Mouse (Mus musculus): ENCODE measurements at regions not wholly inside any gene's neighbourhood (a gene's known extent, or its start where the extent isn't known, plus 50 kb on each side); places are given as distances from the start of the nearest gene placed in this dataset.

DNA sequence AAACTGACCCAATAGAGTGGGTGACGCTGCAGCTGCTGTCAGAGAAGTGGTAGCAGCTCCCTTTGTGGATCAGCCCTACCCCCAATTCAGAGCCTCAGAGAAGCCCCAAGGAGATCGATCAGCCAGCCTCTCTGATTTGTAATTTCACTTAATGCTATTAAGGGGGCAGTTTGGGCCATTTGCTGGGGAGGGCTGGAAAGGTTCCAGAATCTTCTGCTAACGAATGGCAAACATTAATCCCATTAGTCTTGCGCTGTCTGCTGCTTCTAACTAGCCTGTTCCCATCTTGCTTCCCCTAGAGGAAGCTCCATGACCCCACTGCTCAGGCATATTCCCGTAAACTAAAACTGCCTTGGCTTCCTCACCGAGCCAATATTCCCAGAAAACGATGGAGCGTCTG lies 59.9 kb upstream of the Lrrn2 start:
- DNase-seq: no peak

DNA sequence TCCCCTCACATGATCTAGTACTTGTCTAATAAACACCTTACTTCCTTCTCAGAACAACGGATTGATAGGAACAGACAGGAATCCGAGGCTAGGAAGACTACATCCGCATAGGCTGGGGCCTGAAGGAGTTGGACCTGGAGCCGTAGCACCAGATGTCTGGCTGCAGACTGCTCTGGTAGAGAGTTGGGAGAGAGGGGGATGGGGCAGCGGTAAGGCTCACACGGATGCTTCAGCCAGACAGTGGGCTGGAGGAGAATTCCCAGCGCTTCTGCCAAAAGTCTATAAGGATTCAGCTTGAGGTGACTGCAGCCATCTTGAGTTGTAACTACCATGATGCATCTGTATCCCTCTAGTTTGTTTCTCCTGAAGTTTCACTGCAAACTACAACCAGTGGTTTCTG lies 61.8 kb upstream of the Lrrn2 start:
- no peak for DNase-seq

DNA sequence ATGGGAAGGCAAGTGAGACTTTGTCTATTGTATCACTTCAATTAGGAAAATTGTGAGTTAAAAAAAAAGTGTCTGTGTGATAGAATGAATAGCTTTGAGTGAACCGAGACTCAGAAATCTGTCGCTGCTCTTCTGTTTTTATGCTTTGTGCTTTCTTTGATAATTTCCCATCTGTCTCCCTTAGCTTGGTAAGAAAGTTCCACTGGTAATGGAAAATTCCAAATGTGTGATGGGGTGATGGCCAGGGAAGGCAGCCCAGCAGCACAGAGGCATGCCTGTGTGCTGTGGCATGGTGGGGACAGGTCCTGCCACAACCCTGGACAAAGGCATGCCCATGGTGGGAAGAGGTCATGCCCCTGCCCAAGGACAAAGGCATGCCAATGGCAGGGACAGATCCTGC lies 62.7 kb upstream of the Lrrn2 start:
- no peak for DNase-seq

DNA sequence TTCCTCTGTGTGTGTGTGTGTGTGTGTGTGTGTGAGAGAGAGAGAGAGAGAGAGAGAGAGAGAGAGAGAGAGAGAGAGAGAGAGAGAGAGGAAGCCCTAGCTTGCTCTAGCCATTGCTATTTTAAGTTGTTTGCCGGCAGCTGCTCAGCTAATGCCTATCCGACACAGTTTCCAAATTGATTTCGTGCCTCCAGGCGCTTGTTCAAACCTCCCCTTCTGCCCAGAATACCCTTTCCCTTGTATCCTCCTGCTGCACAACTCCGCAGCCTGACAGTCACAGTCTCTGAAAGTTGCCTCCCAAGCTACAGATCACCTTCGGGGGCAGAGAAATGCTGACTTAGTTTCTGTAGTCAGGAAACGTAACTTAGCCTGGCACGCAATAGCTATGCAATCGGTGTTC lies 63.9 kb upstream of the Nfasc start:
- DNase-seq: no peak

DNA sequence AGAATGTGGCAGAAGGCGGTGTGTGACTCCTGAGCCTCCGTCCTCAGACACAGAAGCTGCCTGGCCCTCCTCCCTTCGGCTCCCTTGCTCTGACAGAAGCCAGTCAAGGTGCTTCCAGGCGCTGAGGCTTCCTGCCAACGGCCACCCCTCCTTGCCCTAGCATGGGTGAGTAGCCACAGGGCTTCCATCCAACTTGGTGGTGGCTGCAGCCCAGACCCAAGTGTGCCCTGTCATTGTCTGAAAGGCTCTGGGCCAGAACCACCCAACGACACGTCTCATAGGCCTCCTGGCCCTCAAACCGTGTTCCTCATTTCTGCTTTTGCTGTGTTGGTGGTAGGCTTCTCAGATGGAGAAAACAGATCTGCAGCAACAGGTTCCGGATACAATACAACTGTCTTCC lies 62.2 kb upstream of the Nfasc start:
- DNase-seq: no peak

DNA sequence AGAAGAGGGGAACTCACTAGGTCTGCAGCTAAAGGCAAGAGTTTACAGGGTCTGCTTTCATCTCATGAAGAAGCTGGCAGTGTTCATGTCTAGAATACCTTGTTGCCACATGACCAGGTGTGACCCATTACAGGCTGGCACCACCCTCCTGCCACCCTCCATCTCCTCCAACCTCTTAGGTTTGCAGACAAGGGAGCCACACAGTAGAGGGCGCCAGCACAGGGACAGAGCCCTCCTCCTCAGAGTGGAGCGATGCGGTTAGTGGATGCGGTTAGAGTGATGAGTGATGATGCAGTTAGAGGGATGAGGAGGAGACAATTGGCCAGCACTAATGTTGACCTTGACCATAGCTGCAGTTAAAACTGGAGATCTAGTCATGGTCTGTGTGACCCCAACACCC lies 60.8 kb upstream of the Nfasc start:
- no peak for DNase-seq

DNA sequence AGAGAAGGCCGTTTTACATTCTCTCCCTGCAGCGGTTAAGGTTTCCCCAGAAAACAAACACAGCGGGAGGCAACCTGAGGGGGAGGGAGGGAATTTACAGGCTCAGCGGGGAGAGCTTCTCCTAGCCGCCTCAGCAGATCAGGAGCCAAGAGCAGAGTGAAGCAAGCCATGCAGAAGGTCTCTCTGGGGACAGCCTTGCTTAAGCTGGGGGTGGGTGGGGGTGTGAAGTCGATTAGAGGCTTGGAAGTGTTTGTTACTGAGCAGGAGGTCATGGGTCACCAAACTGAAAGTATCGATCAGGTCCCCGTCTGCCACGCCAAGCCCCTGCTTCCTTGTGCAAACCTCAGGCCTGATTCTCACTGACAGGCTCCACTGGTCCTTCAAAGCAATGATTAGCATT lies 58.7 kb upstream of the Nfasc start:
- no peak for DNase-seq

DNA sequence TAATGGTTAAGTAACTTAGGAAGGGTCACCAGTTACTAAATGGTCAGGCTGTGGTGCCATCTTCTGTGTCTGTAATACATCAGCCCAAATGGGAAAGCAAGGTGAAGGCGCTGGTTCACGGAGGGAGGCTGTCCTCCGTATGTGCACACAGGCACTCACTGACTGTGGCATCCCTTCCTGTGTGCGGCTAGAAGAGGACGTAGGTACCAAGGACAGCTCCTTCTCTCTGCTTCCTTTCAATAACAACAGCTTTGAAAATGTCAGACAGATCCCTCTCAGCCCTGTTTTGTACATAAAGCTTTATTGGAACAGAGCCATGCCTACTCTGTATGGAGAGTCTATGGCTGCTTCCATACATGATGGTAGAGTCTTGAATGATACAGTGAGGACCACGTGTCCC lies 57.7 kb upstream of the Nfasc start:
- DNase-seq: peak; percentile 43

DNA sequence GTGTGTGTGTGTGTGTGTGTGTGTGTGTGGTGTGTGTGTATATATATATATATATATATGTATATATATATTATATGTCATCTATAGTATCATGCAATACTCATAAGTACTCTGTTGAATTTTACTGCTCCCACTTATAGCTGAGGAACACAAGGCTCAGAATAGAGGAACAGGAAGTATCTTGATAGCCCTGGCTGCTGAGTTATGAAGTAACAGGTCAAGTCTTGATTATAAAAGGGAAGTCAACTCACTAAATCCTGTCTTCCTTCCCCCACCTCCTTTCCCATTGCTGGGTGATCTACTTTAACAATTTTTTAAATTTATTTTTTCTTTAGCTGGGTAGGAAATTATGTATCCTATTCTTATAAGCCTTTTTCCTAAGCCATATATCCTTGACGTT lies 52.9 kb upstream of the Nfasc start:
- no peak for DNase-seq
